Mouse (Mus musculus): ENCODE results near the gene Egln3. TPM values are rescaled to one million over a fixed set of nuclear protein-coding genes. Genes with fewer than 3 reads are reported as not detected.

The Egln3 gene
- polyA plus RNA-seq, 1 experiment from 2014 or later, result 3.5 TPM

DNA sequence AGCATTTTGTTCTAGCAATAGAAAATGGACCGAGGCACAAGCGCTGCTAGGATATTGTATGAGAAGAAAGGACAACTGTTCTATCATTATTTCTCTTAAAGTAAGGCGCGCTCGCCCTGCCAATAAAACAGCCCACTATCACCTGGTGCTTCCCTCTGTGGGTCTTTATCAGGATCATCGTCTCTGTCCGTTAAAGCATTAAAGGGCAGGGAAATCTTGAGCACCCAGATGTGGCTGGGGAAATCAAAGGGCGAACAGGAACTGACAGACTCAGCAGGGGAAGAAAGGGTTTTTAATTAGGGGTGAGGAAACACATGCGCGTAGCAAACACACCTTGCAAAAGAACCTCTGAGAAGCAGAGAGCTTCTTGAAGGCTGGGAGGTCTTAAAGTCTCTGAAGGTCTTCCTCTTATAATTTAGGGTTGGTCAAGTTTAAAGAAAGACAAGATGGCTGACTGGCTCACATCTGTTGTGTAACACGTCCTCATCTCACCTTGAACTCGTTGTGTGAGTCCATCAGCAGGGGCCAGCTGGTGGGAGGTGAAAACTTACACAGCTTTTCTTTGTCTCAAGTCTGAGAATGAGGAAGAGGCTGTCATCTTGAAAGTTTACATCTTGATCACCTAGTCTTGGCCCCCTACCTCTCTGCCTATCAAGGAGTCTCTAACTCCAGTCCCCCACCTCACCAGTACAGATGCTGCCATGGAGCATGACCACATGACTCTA is 18.5 kb upstream of the Egln3 start:
- Histone ChIP-seq H3K27me3 (ENCODE audit: low read depth, poor library complexity, severe bottlenecking) (no peaks in the 10 kb centered on the region), H3K9me3 (replicated peaks) (no peaks in the 10 kb centered on the region), H3K27ac (replicated peaks) (no peak overlapping the region), H3K36me3 (no peaks in the 10 kb centered on the region), H3K4me3 (no peak overlapping the region), H3K4me1 (peaks cover 15% of the 10 kb centered on the region)
- no peak for DNase-seq (ENCODE audit: low spot score)
- 77% methylated on average over 12 of the region's 12 CpGs for WGBS

DNA sequence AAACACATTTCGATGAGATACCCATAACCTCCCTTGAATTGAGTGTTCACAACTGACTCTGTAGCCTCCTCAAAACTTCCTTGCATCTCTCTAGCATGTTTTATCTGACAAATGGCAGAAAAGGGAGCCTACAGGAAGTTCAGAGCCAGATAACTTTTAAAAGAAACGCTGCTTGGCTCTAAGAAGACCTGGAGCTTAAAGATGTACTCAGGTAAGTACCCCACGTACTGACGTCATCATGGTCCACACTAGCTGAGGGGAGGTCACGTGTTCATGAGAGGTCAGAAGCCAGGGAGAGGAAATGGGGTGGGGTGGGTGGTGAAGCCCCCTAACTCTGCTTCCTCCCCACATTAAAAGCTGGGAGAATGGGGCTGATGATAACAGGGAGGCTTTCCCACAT is 13.0 kb upstream of the Egln3 start:
- no peaks in the 10 kb centered on the region for H3K27me3 ChIP-seq (ENCODE audit: low read depth, poor library complexity, severe bottlenecking)
- no peak for DNase-seq (ENCODE audit: low spot score)
- H3K36me3 ChIP-seq, result no peaks in the 10 kb centered on the region
- no peaks in the 10 kb centered on the region for H3K9me3 ChIP-seq (replicated peaks)
- H3K27ac ChIP-seq (replicated peaks), result no peak overlapping the region
- WGBS, result 83% methylated on average over 5 of the region's 5 CpGs
- H3K4me1 ChIP-seq, result no peaks in the 10 kb centered on the region
- H3K4me3 ChIP-seq, result no peak overlapping the region

DNA sequence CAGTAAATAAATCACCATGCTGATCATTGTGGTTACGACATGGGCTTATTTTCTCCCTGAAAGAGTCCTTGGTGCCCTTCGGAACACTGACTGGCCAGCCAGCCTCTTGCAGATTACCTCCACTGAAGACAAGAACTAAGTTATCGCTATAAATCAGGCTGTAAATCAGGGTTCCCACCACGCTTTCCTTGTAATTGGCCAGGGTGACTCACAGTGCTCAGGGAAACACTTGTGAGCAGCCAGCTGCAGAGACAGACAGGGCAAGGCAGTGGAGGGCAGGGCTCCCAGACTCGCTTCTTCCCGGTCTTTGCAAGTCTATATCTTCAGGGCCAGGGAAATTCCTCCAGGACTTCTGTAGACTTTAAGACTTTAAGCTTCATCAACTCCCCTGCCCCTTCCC is 10.8 kb upstream of the Egln3 start:
- no peaks in the 10 kb centered on the region for H3K27me3 ChIP-seq (ENCODE audit: low read depth, poor library complexity, severe bottlenecking)
- DNase-seq (ENCODE audit: low spot score), result no peak
- H3K27ac ChIP-seq (replicated peaks), result no peak overlapping the region
- H3K4me3 ChIP-seq, result no peak overlapping the region
- no peaks in the 10 kb centered on the region for H3K9me3 ChIP-seq (replicated peaks)
- H3K4me1 ChIP-seq, result no peaks in the 10 kb centered on the region
- WGBS, result 79% methylated on average over 6 of the region's 6 CpGs
- no peaks in the 10 kb centered on the region for H3K36me3 ChIP-seq

DNA sequence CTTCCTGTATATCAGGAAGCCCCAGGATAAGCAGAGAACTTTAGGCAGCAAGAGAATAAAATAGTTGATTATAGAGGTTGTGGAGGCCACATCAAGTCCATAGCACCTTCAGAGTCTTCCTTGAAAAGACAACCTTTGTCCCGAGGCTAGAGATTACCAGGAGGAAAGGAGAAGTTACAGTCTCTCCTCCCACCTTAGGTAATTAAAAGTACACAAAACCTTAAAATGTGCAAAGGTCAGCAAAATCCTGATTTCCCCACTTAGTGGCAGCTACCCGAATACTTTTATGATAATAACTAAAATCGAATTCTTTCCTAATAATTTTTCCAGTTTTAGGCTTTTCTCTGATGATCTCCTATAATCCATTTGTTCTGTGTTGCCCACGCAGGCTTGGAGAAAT is 10.2 kb upstream of the Egln3 start:
- no peaks in the 10 kb centered on the region for H3K27me3 ChIP-seq (ENCODE audit: low read depth, poor library complexity, severe bottlenecking)
- H3K27ac ChIP-seq (replicated peaks), result no peak overlapping the region
- H3K4me1 ChIP-seq, result no peaks in the 10 kb centered on the region
- no peaks in the 10 kb centered on the region for H3K9me3 ChIP-seq (replicated peaks)
- 83% methylated on average over 4 of the region's 4 CpGs for WGBS
- no peak overlapping the region for H3K4me3 ChIP-seq
- H3K36me3 ChIP-seq, result no peaks in the 10 kb centered on the region
- no peak for DNase-seq (ENCODE audit: low spot score)

DNA sequence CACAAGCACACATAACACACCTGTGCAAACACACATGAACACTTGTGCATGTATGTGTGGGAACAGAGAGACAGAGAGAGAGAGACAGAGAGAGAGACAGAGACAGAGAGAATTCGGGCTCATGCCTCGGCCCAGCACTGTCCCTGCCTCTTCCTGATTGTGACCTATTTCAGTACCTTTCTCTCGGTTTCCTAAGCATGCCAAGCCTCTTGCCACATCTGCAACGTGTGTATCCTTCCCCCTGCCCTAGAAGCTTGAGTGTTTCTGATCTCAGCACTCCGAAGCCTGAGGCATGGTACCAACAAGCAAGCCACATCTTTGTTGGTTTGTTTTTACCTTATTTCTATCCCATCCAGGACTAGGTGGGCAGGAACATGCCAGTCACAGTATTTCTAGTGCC is 9.6 kb upstream of the Egln3 start:
- no peaks in the 10 kb centered on the region for H3K36me3 ChIP-seq
- H3K4me3 ChIP-seq, result no peak overlapping the region
- WGBS, result 62% methylated on average over 5 of the region's 5 CpGs
- no peaks in the 10 kb centered on the region for H3K4me1 ChIP-seq
- no peak overlapping the region for H3K27ac ChIP-seq (replicated peaks)
- no peaks in the 10 kb centered on the region for H3K27me3 ChIP-seq (ENCODE audit: low read depth, poor library complexity, severe bottlenecking)
- H3K9me3 ChIP-seq (replicated peaks), result no peaks in the 10 kb centered on the region
- DNase-seq (ENCODE audit: low spot score), result no peak

DNA sequence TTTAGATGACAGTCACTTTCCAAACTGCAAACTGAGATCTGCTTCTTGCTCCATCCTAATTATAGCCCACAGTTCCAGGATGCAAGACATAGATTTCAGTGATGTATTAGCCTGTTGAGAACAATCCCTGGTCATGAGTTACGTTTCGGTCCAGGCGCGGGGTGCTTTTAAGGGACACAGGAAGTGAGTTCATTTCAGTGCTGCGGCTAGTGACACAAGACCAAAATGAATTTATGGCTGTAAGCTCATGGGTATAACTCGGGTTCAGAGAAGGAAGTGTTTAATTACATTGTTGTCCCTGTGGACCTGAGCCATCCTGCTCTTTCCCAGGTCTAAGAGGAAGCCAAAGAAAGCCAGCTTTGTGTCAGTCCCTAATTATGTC is 5.5 kb upstream of the Egln3 start:
- Histone ChIP-seq H3K4me3 (no peak overlapping the region), H3K4me1 (peaks cover 6% of the 10 kb centered on the region), H3K27me3 (ENCODE audit: low read depth, poor library complexity, severe bottlenecking) (peaks cover 17% of the 10 kb centered on the region), H3K36me3 (no peaks in the 10 kb centered on the region), H3K27ac (replicated peaks) (no peak overlapping the region), H3K9me3 (replicated peaks) (peaks cover 4% of the 10 kb centered on the region; the same call in 1 of the 2 replicates)
- no peak for DNase-seq (ENCODE audit: low spot score)
- WGBS, result 84% methylated on average over 6 of the region's 6 CpGs

DNA sequence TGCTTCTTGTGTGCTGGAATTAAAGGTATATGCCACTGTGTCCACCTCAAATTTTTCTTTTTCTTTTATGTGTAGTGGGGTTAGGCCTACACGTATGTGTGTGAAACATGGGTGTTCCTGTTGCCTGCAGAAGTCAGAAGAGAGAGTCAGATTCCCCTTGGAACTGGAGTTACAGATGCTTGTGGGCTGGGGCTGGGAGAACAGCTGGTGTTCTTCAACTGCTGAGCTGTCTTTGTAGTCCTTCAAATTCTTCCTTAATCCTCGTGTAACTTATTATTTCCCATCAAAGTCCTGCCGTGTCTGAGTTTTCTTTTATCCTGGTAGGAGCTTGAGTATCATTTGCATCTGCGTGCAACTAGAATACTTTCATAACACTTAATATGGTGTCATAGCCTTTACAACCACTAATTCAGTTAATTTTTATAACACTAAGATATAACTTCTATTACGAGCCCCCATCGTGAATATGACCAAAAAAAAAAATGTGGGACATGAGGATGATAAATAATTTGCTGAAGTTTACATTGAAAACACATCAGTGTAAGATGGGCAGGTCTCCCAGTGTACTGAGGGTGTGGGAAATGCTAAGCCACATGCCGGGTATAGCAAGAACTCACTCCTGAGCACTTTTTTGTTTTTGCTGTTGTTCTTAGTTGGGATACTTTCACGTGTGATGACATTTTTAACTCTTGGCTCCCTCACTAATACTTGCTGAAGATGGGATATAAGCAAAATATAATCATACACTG is 4.9 kb upstream of the Egln3 start:
- 70% methylated on average over 8 of the region's 8 CpGs for WGBS
- peaks cover 4% of the 10 kb centered on the region; the same call in 1 of the 2 replicates for H3K9me3 ChIP-seq (replicated peaks)

DNA sequence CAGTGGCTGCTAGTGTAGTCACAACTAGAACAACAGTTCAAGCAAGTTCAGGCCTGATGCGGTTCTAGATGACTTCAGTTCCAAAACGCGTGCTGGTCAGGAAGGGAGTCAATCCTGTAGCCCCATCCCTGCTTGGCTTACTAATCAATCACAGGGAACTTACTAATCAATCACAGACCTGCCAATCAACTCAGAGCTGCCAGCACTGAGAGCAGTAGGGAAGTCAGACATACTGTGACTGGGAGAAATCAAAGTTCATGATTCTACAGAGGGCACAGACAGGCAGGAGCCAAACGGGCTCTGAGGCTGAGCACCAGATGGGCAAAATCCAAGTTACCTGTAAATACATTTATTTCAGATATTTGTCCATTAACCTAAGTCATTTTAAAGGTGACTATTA is 2.1 kb upstream of the Egln3 start:
- H3K4me1 ChIP-seq, result peaks cover 29% of the 10 kb centered on the region
- H3K27ac ChIP-seq (replicated peaks), result no peak overlapping the region
- no peak for DNase-seq (ENCODE audit: low spot score)
- peaks cover 4% of the 10 kb centered on the region; the same call in 1 of the 2 replicates for H3K9me3 ChIP-seq (replicated peaks)
- 91% methylated on average over 4 of the region's 4 CpGs for WGBS
- peaks cover 48% of the 10 kb centered on the region for H3K27me3 ChIP-seq (ENCODE audit: low read depth, poor library complexity, severe bottlenecking)
- no peak overlapping the region for H3K4me3 ChIP-seq
- no peaks in the 10 kb centered on the region for H3K36me3 ChIP-seq

More for the DNA sequence above, 4.9 kb upstream of the Egln3 start:
- Histone ChIP-seq H3K4me1 (peaks cover 12% of the 10 kb centered on the region), H3K36me3 (no peaks in the 10 kb centered on the region), H3K4me3 (no peak overlapping the region), H3K27ac (replicated peaks) (no peak overlapping the region), H3K27me3 (ENCODE audit: low read depth, poor library complexity, severe bottlenecking) (peaks cover 21% of the 10 kb centered on the region)
- no peak for DNase-seq (ENCODE audit: low spot score)

DNA sequence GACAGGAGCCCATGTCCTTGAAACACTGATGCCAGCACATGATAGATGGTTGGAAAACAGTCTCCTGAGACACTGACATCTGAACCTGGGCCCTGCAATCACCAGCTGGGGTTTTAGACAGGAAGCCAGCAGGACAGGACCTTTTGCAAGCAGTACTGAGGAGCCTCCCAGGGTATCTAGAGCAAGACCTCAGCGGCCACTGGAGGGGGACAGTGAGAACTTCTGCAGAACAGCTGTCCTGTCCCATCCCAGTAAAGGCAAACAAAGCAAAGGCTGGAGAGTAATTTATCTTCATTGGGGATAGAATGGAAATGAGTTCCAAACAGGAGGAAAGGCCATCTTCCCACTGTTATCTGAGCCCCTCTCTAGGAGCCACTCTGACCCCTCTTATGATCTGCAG is 1.5 kb upstream of the Egln3 start:
- DNase-seq (ENCODE audit: low spot score), result peak; percentile 44
- H3K27me3 ChIP-seq (ENCODE audit: low read depth, poor library complexity, severe bottlenecking), result peaks cover 48% of the 10 kb centered on the region
- 13% methylated on average over 1 of the region's 1 CpGs for WGBS
- H3K4me3 ChIP-seq, result no peak overlapping the region
- H3K36me3 ChIP-seq, result no peaks in the 10 kb centered on the region
- peaks cover 4% of the 10 kb centered on the region; the same call in 1 of the 2 replicates for H3K9me3 ChIP-seq (replicated peaks)
- H3K27ac ChIP-seq (replicated peaks), result no peak overlapping the region
- H3K4me1 ChIP-seq, result peaks cover 29% of the 10 kb centered on the region

DNA sequence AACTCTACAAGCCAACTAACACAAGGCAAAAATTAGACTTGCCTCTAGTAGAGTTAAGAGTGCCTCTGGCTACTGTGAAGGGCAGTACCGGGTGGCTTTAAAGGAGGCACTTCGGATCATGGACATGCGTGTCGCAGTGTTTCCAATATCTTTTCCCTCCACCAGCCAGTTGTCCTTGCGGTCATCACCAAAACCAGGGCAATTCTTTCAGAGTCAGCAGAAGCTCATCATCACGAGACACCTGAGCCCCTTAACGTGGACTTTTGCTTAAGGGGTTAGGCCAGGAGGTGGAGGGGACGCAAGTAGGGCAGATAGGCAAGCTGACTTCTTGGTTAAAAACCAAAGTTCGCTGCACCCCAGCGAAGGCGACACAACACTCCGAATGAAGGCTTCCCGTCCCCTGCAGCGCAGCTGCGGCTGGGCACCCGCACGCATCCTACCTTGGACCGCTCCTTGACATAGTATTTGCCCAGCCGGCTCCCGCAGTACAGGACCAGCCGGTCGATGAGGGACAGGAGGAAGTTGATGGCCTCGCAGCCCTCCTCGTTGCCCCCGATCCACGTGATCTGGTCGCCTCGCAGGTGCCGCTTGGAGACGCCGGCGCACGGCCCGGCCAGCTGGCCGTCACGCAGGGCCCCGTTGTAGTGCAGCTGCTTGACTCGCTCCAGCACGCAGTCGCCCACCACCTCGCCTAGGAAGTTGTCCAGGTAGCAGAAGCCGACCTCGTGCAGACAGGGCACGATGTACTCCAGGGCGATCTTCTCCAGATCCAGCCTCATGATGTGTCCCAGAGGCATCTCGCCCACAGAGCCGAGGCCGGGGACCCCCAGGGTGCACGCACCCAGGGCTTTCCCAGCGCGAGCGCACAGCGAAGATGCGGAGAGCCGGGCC is 650 bp downstream of the Egln3 start:
- WGBS, result 4% methylated on average over 55 of the region's 55 CpGs
- Histone ChIP-seq H3K36me3 (no peaks in the 10 kb centered on the region), H3K4me3 (peak overlapping the region; percentile 71), H3K9me3 (replicated peaks) (peaks cover 4% of the 10 kb centered on the region; the same call in 1 of the 2 replicates), H3K27ac (replicated peaks) (peak overlapping the region; percentile 83), H3K4me1 (peaks cover 39% of the 10 kb centered on the region), H3K27me3 (ENCODE audit: low read depth, poor library complexity, severe bottlenecking) (peaks cover 48% of the 10 kb centered on the region)
- peak; percentile 69 for DNase-seq (ENCODE audit: low spot score)

DNA sequence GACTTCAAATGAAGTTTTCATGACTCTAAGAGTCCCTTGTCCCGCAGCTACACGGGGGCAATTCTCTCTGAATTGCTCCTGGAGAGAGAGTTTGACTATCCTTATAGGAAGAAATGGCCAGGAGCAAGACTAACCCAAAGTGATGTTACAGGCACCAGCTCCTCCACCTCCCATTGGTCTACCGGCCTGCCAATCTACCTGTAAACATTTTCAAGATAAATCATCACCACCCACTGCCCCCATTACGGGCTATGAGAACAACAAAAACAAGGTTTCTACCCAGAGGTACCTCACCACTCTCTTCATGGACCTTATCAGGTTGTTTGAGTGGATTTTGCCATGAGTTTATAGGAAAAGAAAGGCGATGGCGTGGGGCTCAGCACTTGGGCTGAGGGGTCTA is 1.4 kb downstream of the Egln3 start:
- DNase-seq (ENCODE audit: low spot score), result no peak
- no peak overlapping the region for H3K27ac ChIP-seq (replicated peaks)
- H3K4me1 ChIP-seq, result peaks cover 39% of the 10 kb centered on the region
- 48% methylated on average over 6 of the region's 6 CpGs for WGBS
- H3K27me3 ChIP-seq (ENCODE audit: low read depth, poor library complexity, severe bottlenecking), result peaks cover 48% of the 10 kb centered on the region
- H3K9me3 ChIP-seq (replicated peaks), result peaks cover 3% of the 10 kb centered on the region; the same call in 1 of the 2 replicates
- H3K36me3 ChIP-seq, result no peaks in the 10 kb centered on the region
- H3K4me3 ChIP-seq, result peak overlapping the region; percentile 71

DNA sequence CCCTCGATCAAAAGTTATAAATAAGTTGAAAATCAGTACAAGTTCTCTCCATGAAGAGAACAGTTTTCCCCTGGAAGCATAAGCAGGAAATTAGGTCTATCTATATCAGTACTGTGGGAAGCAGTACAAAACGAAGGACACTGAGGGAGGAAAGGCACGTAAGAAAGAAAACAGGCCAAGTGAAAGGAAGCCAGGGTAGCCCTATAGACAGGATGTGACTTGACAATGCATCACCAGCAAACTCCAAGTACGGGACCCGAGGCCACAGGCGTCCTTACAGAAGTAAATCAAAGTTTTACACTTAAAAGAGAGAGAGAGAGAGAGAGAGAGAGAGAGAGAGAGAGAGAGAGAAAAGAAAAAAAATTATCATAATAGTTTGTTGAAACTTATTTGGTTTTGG is 2.8 kb downstream of the Egln3 start:
- WGBS, result 66% methylated on average over 6 of the region's 6 CpGs
- H3K27ac ChIP-seq (replicated peaks), result no peak overlapping the region
- DNase-seq (ENCODE audit: low spot score), result no peak
- peaks cover 48% of the 10 kb centered on the region for H3K27me3 ChIP-seq (ENCODE audit: low read depth, poor library complexity, severe bottlenecking)
- no peaks in the 10 kb centered on the region for H3K9me3 ChIP-seq (replicated peaks)
- H3K4me1 ChIP-seq, result peaks cover 43% of the 10 kb centered on the region
- H3K36me3 ChIP-seq, result no peaks in the 10 kb centered on the region
- H3K4me3 ChIP-seq, result no peak overlapping the region

All from midbrain, embryonic 10.5 days (tissue).